Mouse (Mus musculus): Measurements from ENCODE around the gene Grip1. TPM values are rescaled to one million over a fixed set of nuclear protein-coding genes. Genes with fewer than 3 reads are reported as not detected.

Gene Grip1
- polyA plus RNA-seq, 1 experiment from 2014 or later, result 5.4 TPM

DNA sequence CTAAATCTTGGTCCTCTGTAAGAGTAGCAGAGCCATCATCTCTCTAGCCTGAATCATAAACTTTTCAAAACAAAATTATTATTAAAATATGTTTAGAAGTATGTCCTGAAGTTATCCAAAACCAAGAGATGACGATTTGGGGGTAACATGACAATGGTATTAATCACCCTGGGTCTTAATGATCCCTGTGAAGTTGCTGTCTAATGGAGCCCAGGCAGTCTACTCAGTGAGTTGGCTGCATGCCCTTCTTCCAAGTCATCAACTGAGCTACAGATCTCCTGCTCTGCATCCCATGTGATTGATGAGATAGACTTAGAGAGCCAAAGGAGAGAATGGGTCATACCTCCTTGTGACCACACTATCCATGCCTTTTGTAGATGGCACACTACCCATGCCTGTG, 433.1 kb downstream of the Grip1 start:
- Histone ChIP-seq H3K27me3 (ENCODE audit: control insufficient read depth, insufficient read depth, low read length) (no peaks in the 10 kb centered on the region), H3K4me1 (ENCODE audit: control insufficient read depth, insufficient read depth, low read length) (no peaks in the 10 kb centered on the region), H3K27ac (ENCODE audit: low read depth, low read length) (no peak overlapping the region), H3K36me3 (ENCODE audit: control insufficient read depth, insufficient read depth, low read length) (no peaks in the 10 kb centered on the region), H3K9ac (ENCODE audit: low read depth, low read length) (no peak overlapping the region), H3K9me3 (ENCODE audit: control insufficient read depth, low read length) (no peaks in the 10 kb centered on the region), H3K4me3 (ENCODE audit: low read length) (no peak overlapping the region), H3K4me2 (replicated peaks; ENCODE audit: low read depth, low read length) (no peak overlapping the region)
- 71% methylated on average over 1 of the region's 1 CpGs for WGBS
- ATAC-seq (ENCODE audit: low FRiP score, low TSS enrichment), result no peak

GRCm38 (mm10) chr10:119902754-119903153, 449.1 kb downstream of the Grip1 start:
- Histone ChIP-seq H3K27me3 (ENCODE audit: control insufficient read depth, insufficient read depth, low read length) (no peaks in the 10 kb centered on the region), H3K36me3 (ENCODE audit: control insufficient read depth, insufficient read depth, low read length) (no peaks in the 10 kb centered on the region), H3K9me3 (ENCODE audit: control insufficient read depth, low read length) (no peaks in the 10 kb centered on the region), H3K4me3 (ENCODE audit: low read length) (no peak overlapping the region), H3K4me1 (ENCODE audit: control insufficient read depth, insufficient read depth, low read length) (no peaks in the 10 kb centered on the region), H3K27ac (ENCODE audit: low read depth, low read length) (no peak overlapping the region), H3K4me2 (replicated peaks; ENCODE audit: low read depth, low read length) (no peak overlapping the region), H3K9ac (ENCODE audit: low read depth, low read length) (no peak overlapping the region)
- no peak for ATAC-seq (ENCODE audit: low FRiP score, low TSS enrichment)
- WGBS, result 72% methylated on average over 4 of the region's 4 CpGs

GRCm38 (mm10) chr10:119906869-119907268, 453.2 kb downstream of the Grip1 start:
- Histone ChIP-seq H3K36me3 (ENCODE audit: control insufficient read depth, insufficient read depth, low read length) (no peaks in the 10 kb centered on the region), H3K4me2 (replicated peaks; ENCODE audit: low read depth, low read length) (no peak overlapping the region), H3K9me3 (ENCODE audit: control insufficient read depth, low read length) (no peaks in the 10 kb centered on the region), H3K4me3 (ENCODE audit: low read length) (no peak overlapping the region), H3K27ac (ENCODE audit: low read depth, low read length) (no peak overlapping the region), H3K27me3 (ENCODE audit: control insufficient read depth, insufficient read depth, low read length) (no peaks in the 10 kb centered on the region), H3K9ac (ENCODE audit: low read depth, low read length) (no peak overlapping the region), H3K4me1 (ENCODE audit: control insufficient read depth, insufficient read depth, low read length) (no peaks in the 10 kb centered on the region)
- 81% methylated on average over 7 of the region's 7 CpGs for WGBS
- ATAC-seq (ENCODE audit: low FRiP score, low TSS enrichment), result no peak

GRCm38 (mm10) chr10:119917995-119918394, 464.4 kb downstream of the Grip1 start:
- H3K27ac ChIP-seq (ENCODE audit: low read depth, low read length), result no peak overlapping the region
- no peaks in the 10 kb centered on the region for H3K36me3 ChIP-seq (ENCODE audit: control insufficient read depth, insufficient read depth, low read length)
- H3K27me3 ChIP-seq (ENCODE audit: control insufficient read depth, insufficient read depth, low read length), result no peaks in the 10 kb centered on the region
- no peak for ATAC-seq (ENCODE audit: low FRiP score, low TSS enrichment)
- H3K9ac ChIP-seq (ENCODE audit: low read depth, low read length), result no peak overlapping the region
- 89% methylated on average over 9 of the region's 9 CpGs for WGBS
- no peak overlapping the region for H3K4me3 ChIP-seq (ENCODE audit: low read length)
- no peak overlapping the region for H3K4me2 ChIP-seq (replicated peaks; ENCODE audit: low read depth, low read length)
- no peaks in the 10 kb centered on the region for H3K4me1 ChIP-seq (ENCODE audit: control insufficient read depth, insufficient read depth, low read length)
- no peaks in the 10 kb centered on the region for H3K9me3 ChIP-seq (ENCODE audit: control insufficient read depth, low read length)

DNA sequence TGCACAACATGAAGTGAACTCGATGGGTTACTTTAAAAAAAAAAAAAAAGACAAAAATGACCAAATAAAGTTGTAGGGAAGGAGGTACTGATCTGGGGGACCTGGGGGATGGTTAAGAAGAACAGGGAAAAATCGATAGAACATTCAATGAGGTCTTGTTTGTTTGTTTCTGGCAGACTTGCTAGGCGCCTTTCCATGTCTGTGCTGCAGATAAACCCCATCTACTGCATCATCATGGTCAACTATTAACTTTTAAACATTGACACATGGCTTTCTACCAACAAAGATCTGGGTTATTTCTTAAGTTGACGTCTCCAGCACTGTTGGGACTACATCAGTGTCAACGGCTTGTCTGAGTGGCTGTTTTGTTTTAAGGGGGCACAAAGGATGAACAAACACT, 474.3 kb downstream of the Grip1 start:
- Histone ChIP-seq H3K27me3 (ENCODE audit: control insufficient read depth, insufficient read depth, low read length) (no peaks in the 10 kb centered on the region), H3K9me3 (ENCODE audit: control insufficient read depth, low read length) (no peaks in the 10 kb centered on the region), H3K27ac (ENCODE audit: low read depth, low read length) (no peak overlapping the region), H3K36me3 (ENCODE audit: control insufficient read depth, insufficient read depth, low read length) (no peaks in the 10 kb centered on the region), H3K4me1 (ENCODE audit: control insufficient read depth, insufficient read depth, low read length) (no peaks in the 10 kb centered on the region), H3K9ac (ENCODE audit: low read depth, low read length) (no peak overlapping the region), H3K4me2 (replicated peaks; ENCODE audit: low read depth, low read length) (no peak overlapping the region), H3K4me3 (ENCODE audit: low read length) (no peak overlapping the region)
- ATAC-seq (ENCODE audit: low FRiP score, low TSS enrichment), result no peak
- 90% methylated on average over 5 of the region's 5 CpGs for WGBS

DNA sequence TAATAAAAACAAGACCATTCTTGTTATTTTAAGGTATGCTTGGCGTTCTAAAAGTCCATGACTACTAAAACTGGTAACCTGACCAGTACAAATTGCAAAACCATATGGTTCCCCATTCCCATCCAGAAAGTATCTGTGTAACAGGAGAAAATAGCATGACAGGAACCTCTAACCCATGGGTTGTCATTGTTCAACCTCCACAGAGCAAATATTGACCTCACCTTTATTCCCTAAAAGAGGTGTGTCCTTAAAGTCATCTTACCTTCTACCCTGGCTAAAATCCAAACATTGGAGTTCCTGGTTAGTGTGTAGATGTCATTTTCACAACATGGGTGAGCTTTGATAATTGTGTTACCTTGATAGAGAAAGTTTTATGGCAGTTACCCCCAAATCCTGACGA, 475.3 kb downstream of the Grip1 start:
- ATAC-seq (ENCODE audit: low FRiP score, low TSS enrichment), result no peak
- no peak overlapping the region for H3K4me3 ChIP-seq (ENCODE audit: low read length)
- no peaks in the 10 kb centered on the region for H3K9me3 ChIP-seq (ENCODE audit: control insufficient read depth, low read length)
- no peaks in the 10 kb centered on the region for H3K36me3 ChIP-seq (ENCODE audit: control insufficient read depth, insufficient read depth, low read length)
- H3K4me1 ChIP-seq (ENCODE audit: control insufficient read depth, insufficient read depth, low read length), result no peaks in the 10 kb centered on the region
- no peak overlapping the region for H3K4me2 ChIP-seq (replicated peaks; ENCODE audit: low read depth, low read length)
- H3K27me3 ChIP-seq (ENCODE audit: control insufficient read depth, insufficient read depth, low read length), result no peaks in the 10 kb centered on the region
- H3K27ac ChIP-seq (ENCODE audit: low read depth, low read length), result no peak overlapping the region
- H3K9ac ChIP-seq (ENCODE audit: low read depth, low read length), result no peak overlapping the region
- 66% methylated on average over 2 of the region's 2 CpGs for WGBS

DNA sequence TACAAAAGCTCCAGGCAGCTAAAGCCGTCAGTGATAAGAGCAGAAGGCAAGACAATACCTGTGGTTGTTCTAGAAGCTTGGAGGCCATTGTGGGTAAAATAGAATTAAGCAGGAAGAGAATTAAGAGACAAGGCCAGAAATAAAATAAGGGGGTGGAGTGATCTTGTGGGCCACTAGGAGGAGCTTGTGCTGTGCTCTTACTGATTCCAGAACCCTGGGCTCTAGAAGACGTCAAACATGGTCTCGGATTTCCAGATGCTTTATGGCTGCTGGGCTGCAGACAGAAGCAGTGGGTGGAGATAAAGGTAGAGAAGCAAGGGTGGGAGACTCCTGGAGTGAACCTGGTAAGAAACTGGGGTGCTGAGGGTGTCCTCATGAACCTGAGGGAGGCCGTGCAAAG, 479.2 kb downstream of the Grip1 start:
- H3K27me3 ChIP-seq (ENCODE audit: control insufficient read depth, insufficient read depth, low read length), result no peaks in the 10 kb centered on the region
- WGBS, result 44% methylated on average over 4 of the region's 4 CpGs
- H3K9ac ChIP-seq (ENCODE audit: low read depth, low read length), result no peak overlapping the region
- no peak overlapping the region for H3K4me3 ChIP-seq (ENCODE audit: low read length)
- no peak for ATAC-seq (ENCODE audit: low FRiP score, low TSS enrichment)
- no peaks in the 10 kb centered on the region for H3K9me3 ChIP-seq (ENCODE audit: control insufficient read depth, low read length)
- no peak overlapping the region for H3K27ac ChIP-seq (ENCODE audit: low read depth, low read length)
- H3K4me1 ChIP-seq (ENCODE audit: control insufficient read depth, insufficient read depth, low read length), result no peaks in the 10 kb centered on the region
- no peak overlapping the region for H3K4me2 ChIP-seq (replicated peaks; ENCODE audit: low read depth, low read length)
- H3K36me3 ChIP-seq (ENCODE audit: control insufficient read depth, insufficient read depth, low read length), result no peaks in the 10 kb centered on the region

- WGBS, result 94% methylated on average over 5 of the region's 5 CpGs
- Histone ChIP-seq H3K9me3 (ENCODE audit: control insufficient read depth, low read length) (no peaks in the 10 kb centered on the region), H3K27ac (ENCODE audit: low read depth, low read length) (no peak overlapping the region), H3K4me1 (ENCODE audit: control insufficient read depth, insufficient read depth, low read length) (no peaks in the 10 kb centered on the region), H3K27me3 (ENCODE audit: control insufficient read depth, insufficient read depth, low read length) (no peaks in the 10 kb centered on the region), H3K4me2 (replicated peaks; ENCODE audit: low read depth, low read length) (no peak overlapping the region), H3K9ac (ENCODE audit: low read depth, low read length) (no peak overlapping the region), H3K4me3 (ENCODE audit: low read length) (no peak overlapping the region), H3K36me3 (ENCODE audit: control insufficient read depth, insufficient read depth, low read length) (no peaks in the 10 kb centered on the region)
- ATAC-seq (ENCODE audit: low FRiP score, low TSS enrichment), result no peak
Measured at GRCm38 (mm10) chr10:119933362-119933761, 479.7 kb downstream of the Grip1 start.

GRCm38 (mm10) chr10:119935231-119935630, 481.6 kb downstream of the Grip1 start:
- no peak for ATAC-seq (ENCODE audit: low FRiP score, low TSS enrichment)
- no peaks in the 10 kb centered on the region for H3K27me3 ChIP-seq (ENCODE audit: control insufficient read depth, insufficient read depth, low read length)
- 87% methylated on average over 6 of the region's 6 CpGs for WGBS

DNA sequence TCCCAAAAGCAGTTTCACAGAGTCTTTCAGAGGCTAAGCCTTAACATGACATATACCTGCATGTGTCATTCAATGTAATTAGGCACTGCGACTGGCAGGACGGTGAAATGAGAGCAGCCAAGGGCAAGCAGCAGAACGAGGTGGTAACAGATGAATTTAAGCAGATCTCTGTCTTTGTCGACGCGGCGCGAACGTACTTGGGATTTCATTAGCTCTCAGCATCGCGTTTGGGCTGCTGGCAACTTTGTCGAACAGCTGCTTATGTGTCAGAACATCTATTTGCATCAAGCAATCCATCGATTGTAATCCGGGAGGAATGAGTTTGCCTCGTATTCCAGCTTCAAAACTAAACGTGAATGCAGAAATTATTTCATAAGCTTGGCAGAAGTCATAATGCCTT, 483.9 kb downstream of the Grip1 start:
- H3K27me3 ChIP-seq (ENCODE audit: control insufficient read depth, insufficient read depth, low read length), result no peaks in the 10 kb centered on the region
- WGBS, result 93% methylated on average over 16 of the region's 16 CpGs
- H3K4me3 ChIP-seq (ENCODE audit: low read length), result no peak overlapping the region
- H3K9me3 ChIP-seq (ENCODE audit: control insufficient read depth, low read length), result no peaks in the 10 kb centered on the region
- no peak overlapping the region for H3K4me2 ChIP-seq (replicated peaks; ENCODE audit: low read depth, low read length)
- no peak overlapping the region for H3K9ac ChIP-seq (ENCODE audit: low read depth, low read length)
- no peaks in the 10 kb centered on the region for H3K4me1 ChIP-seq (ENCODE audit: control insufficient read depth, insufficient read depth, low read length)
- H3K27ac ChIP-seq (ENCODE audit: low read depth, low read length), result no peak overlapping the region
- no peak for ATAC-seq (ENCODE audit: low FRiP score, low TSS enrichment)
- no peaks in the 10 kb centered on the region for H3K36me3 ChIP-seq (ENCODE audit: control insufficient read depth, insufficient read depth, low read length)

More at GRCm38 (mm10) chr10:119935231-119935630, 481.6 kb downstream of the Grip1 start:
- Histone ChIP-seq H3K4me3 (ENCODE audit: low read length) (no peak overlapping the region), H3K36me3 (ENCODE audit: control insufficient read depth, insufficient read depth, low read length) (no peaks in the 10 kb centered on the region), H3K4me1 (ENCODE audit: control insufficient read depth, insufficient read depth, low read length) (no peaks in the 10 kb centered on the region), H3K9me3 (ENCODE audit: control insufficient read depth, low read length) (no peaks in the 10 kb centered on the region), H3K27ac (ENCODE audit: low read depth, low read length) (no peak overlapping the region), H3K4me2 (replicated peaks; ENCODE audit: low read depth, low read length) (no peak overlapping the region), H3K9ac (ENCODE audit: low read depth, low read length) (no peak overlapping the region)

All from kidney, embryonic 14.5 days (tissue).